Mouse (Mus musculus): ENCODE results near the gene Fam83e. TPM values are rescaled to one million over a fixed set of nuclear protein-coding genes. Genes with fewer than 3 reads are reported as not detected.

Fam83e gene
- 0.85 and 1.4 TPM in 2 replicates for polyA plus RNA-seq (2011; ENCODE audit: insufficient read depth, insufficient read length, low read depth, missing spikeins)

DNA sequence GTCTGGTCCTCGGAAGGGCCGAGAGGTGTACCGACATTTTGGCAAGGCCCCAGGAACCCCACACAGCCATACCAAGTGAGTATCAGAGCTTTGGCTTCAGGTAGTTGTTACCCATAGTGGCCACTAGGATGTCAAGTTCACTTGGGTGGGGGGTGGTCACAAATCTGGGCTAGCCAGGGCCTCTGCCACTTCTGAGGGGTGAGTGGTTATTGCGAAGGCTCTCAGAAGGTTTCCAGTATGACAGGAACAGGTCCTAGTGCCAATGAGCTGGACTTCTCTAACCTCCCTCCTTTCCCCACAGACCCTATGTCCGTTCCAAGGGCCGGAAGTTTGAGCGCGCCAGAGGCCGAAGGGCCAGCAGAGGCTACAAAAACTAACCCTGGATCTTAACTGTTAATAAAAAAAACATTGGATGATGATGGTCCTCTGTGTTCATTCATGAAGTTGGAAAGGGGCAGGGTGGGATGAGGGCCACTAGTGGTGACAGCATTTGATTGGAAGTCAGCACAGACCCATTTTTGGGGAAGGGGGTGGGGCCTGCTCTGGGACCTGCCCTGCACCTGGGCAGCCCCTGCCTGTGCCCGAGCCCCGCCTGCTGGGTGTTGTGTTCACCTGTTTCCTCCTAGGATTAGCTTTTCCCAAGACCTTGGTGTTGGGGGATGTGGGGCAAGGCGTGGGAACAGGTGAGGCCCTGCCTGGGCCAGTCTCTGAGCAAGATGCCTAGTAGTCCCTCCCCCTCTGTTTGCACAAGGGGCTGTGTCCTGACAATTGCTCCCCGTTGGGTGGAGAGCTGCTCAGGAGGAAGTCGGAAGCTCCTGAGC lies at the start of gene Fam83e:
TSS of gene Fam83e (plus strand) at position 800 of the 821 bp plus-strand sequence.
- Histone ChIP-seq H3K4me3 (ENCODE audit: low read depth, low read length) (peak within 1 kb of the TSS; percentile 93), H3K27me3 (ENCODE audit: control insufficient read depth, insufficient read depth, low read length, poor library complexity, severe bottlenecking) (no peaks in the 10 kb centered on the region), H3K9me3 (replicated peaks; ENCODE audit: control insufficient read depth, insufficient read depth, low read length, poor library complexity, severe bottlenecking) (no peaks in the 10 kb centered on the region), H3K4me1 (ENCODE audit: control insufficient read depth, insufficient read depth, low read length) (no peaks in the 10 kb centered on the region), H3K36me3 (ENCODE audit: control insufficient read depth, insufficient read depth, low read length, poor library complexity, severe bottlenecking) (peaks cover 32% of the 10 kb centered on the region), H3K9ac (ENCODE audit: low read depth, poor library complexity, severe bottlenecking) (peak within 1 kb of the TSS; percentile 90), H3K27ac (ENCODE audit: insufficient read depth, low read length) (peak within 1 kb of the TSS; percentile 29; the same call in 1 of the 2 replicates)
- TF ChIP-seq EP300 (IDR thresholded peaks at IDR 0.05; ENCODE audit: insufficient read depth, low read depth, low read length): 0 out of 2 replicates have a peak, but pooled peaks have one; percentile 38
- peak; percentile 6 for TF ChIP-seq CTCF (IDR thresholded peaks at IDR 0.05; ENCODE audit: low read depth, low read length)
- TF ChIP-seq POLR2A (IDR thresholded peaks at IDR 0.05; ENCODE audit: insufficient read depth, low read length): no peak

DNA sequence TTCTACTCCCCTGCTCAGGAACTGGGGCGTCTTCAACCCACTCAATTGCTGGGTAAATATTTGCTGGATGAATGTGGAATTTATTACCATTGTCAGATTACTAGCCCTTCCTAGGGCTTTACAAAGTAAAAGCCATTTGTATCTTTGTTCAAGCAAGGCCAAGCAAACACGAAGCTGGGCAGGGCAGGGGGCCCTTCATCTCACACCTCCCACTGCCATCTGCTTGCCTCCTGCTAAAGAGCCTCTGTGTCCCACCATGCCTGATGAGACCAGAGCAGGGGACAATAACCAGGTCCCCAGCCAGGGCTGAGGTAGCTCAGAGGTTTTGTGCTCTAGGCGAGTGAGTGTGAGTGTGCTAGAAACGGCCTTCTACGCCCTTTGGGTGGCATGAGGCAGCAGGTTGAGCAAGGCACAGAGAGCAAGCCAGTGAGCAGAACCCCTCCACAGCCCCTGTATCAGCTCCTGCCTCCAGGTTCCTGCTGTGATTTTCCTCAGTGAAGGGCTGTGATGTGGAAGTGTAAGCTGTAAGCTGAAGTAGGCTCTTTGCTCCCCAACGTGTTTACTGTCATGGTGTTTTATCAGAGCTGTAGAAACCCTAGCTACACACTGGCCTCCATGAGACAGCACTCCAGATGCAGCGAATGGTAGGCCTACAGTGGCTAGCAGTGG lies 43.3 kb upstream of the Fam83e start:
- H3K4me3 ChIP-seq (ENCODE audit: low read depth, low read length): no peak overlapping the region
- no peaks in the 10 kb centered on the region for H3K27me3 ChIP-seq (ENCODE audit: control insufficient read depth, insufficient read depth, low read length, poor library complexity, severe bottlenecking)
- no peak for TF ChIP-seq EP300 (IDR thresholded peaks at IDR 0.05; ENCODE audit: insufficient read depth, low read depth, low read length)
- TF ChIP-seq CTCF (IDR thresholded peaks at IDR 0.05; ENCODE audit: low read depth, low read length): no peak
- no peak for TF ChIP-seq POLR2A (IDR thresholded peaks at IDR 0.05; ENCODE audit: insufficient read depth, low read length)
- H3K4me1 ChIP-seq (ENCODE audit: control insufficient read depth, insufficient read depth, low read length): no peaks in the 10 kb centered on the region
- H3K36me3 ChIP-seq (ENCODE audit: control insufficient read depth, insufficient read depth, low read length, poor library complexity, severe bottlenecking): no peaks in the 10 kb centered on the region
- H3K27ac ChIP-seq (ENCODE audit: insufficient read depth, low read length): no peak overlapping the region
- H3K9me3 ChIP-seq (replicated peaks; ENCODE audit: control insufficient read depth, insufficient read depth, low read length, poor library complexity, severe bottlenecking): no peaks in the 10 kb centered on the region
- no peak overlapping the region for H3K9ac ChIP-seq (ENCODE audit: low read depth, poor library complexity, severe bottlenecking)

DNA sequence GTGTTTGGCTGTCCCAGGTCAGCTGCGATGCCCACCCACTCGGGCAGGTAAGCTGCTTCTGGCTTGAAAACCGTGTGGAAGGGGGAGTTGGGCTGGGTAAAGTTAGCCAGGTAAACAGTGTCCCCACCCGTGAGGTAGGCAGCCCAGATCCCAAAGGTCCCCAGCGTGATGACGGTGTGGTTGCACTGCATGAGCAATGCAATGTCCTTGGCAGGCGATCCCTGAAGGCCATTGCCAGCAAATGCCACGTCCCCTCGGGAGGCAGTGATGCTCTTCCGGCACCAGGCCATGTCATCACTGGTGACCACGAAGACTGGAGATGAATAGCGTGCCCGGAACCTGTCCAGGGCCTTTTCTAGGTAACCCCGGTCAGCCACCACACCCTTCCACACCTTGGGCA lies 42.5 kb upstream of the Fam83e start:
- H3K27ac ChIP-seq (ENCODE audit: insufficient read depth, low read length): no peak overlapping the region
- H3K27me3 ChIP-seq (ENCODE audit: control insufficient read depth, insufficient read depth, low read length, poor library complexity, severe bottlenecking): no peaks in the 10 kb centered on the region
- no peak overlapping the region for H3K4me3 ChIP-seq (ENCODE audit: low read depth, low read length)
- TF ChIP-seq CTCF (IDR thresholded peaks at IDR 0.05; ENCODE audit: low read depth, low read length) (no peak), POLR2A (IDR thresholded peaks at IDR 0.05; ENCODE audit: insufficient read depth, low read length) (no peak), EP300 (IDR thresholded peaks at IDR 0.05; ENCODE audit: insufficient read depth, low read depth, low read length) (no peak)
- no peak overlapping the region for H3K9ac ChIP-seq (ENCODE audit: low read depth, poor library complexity, severe bottlenecking)
- no peaks in the 10 kb centered on the region for H3K36me3 ChIP-seq (ENCODE audit: control insufficient read depth, insufficient read depth, low read length, poor library complexity, severe bottlenecking)
- H3K9me3 ChIP-seq (replicated peaks; ENCODE audit: control insufficient read depth, insufficient read depth, low read length, poor library complexity, severe bottlenecking): no peaks in the 10 kb centered on the region
- H3K4me1 ChIP-seq (ENCODE audit: control insufficient read depth, insufficient read depth, low read length): no peaks in the 10 kb centered on the region

DNA sequence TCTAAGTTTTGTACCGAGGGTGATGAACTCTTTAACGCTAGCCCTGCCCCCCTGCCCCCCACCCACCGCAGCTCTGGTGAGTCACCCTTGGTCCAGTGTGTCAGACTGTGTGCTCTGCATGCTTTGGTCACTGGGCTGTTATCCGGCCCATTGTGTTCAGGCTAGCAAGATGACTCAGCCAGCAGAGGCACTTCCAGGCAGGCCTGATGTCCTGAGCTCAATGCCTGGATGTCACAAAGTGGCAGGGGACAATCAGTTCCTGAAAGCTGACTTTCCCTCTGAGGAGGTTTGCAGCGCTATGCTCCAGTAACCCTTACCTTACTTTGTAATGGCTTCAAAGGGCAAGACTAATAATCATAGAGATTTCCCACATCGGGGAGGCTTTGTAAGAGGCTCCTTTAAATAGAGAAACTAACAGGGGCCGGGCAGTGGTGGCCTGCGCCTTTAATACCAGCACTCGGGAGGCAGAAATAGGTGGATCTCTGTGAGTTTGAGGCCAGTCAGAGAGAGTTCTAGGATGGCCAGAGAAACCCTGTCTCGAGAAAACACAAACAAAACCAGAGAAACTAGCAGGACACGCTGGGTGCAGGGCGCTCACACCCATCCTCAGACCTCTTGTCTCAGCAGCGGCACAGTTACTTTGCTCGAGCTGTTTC lies 40.9 kb upstream of the Fam83e start:
- no peak overlapping the region for H3K27ac ChIP-seq (ENCODE audit: insufficient read depth, low read length)
- no peak for TF ChIP-seq POLR2A (IDR thresholded peaks at IDR 0.05; ENCODE audit: insufficient read depth, low read length)
- TF ChIP-seq CTCF (IDR thresholded peaks at IDR 0.05; ENCODE audit: low read depth, low read length): no peak

DNA sequence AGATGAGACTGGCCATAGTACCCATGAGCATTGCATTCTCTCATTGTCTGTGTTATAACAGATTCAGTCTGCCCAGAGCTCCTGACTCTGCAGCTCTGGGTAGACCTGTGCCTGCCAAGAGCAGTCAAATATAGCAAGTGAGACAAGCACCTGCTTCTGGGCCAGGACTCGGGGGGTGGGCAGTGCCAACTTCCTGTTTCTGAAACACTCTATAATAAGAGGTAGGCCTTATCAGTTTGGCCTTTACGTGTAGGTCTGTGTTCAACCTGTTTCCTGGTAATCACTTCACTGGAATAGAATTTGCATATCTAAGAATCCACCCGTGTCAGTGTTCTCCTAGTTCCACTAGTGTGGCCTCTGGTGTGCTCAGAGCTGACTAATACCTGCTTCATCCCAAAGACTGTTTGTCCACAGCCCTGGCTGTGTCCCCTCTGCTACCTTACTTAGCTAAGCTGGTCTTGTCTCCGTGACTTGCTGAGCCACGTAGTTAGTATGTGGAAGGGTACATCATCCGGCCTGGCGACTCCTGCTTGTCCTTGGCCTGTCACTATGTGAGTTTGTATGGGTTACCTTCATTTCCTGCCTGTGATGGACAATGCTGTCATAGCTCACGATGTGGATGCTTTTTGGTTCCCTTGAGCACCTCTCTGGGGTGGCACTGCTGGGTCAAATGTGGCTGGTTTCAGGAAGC lies 39.8 kb upstream of the Fam83e start:
- Histone ChIP-seq H3K27me3 (ENCODE audit: control insufficient read depth, insufficient read depth, low read length, poor library complexity, severe bottlenecking) (no peaks in the 10 kb centered on the region), H3K4me1 (ENCODE audit: control insufficient read depth, insufficient read depth, low read length) (no peaks in the 10 kb centered on the region), H3K4me3 (ENCODE audit: low read depth, low read length) (no peak overlapping the region), H3K9me3 (replicated peaks; ENCODE audit: control insufficient read depth, insufficient read depth, low read length, poor library complexity, severe bottlenecking) (no peaks in the 10 kb centered on the region), H3K9ac (ENCODE audit: low read depth, poor library complexity, severe bottlenecking) (no peak overlapping the region), H3K36me3 (ENCODE audit: control insufficient read depth, insufficient read depth, low read length, poor library complexity, severe bottlenecking) (no peaks in the 10 kb centered on the region), H3K27ac (ENCODE audit: insufficient read depth, low read length) (no peak overlapping the region)
- no peak for TF ChIP-seq POLR2A (IDR thresholded peaks at IDR 0.05; ENCODE audit: insufficient read depth, low read length)
- TF ChIP-seq EP300 (IDR thresholded peaks at IDR 0.05; ENCODE audit: insufficient read depth, low read depth, low read length): no peak
- no peak for TF ChIP-seq CTCF (IDR thresholded peaks at IDR 0.05; ENCODE audit: low read depth, low read length)

More for the DNA sequence above, 40.9 kb upstream of the Fam83e start:
- no peaks in the 10 kb centered on the region for H3K27me3 ChIP-seq (ENCODE audit: control insufficient read depth, insufficient read depth, low read length, poor library complexity, severe bottlenecking)
- H3K4me3 ChIP-seq (ENCODE audit: low read depth, low read length): no peak overlapping the region
- no peaks in the 10 kb centered on the region for H3K36me3 ChIP-seq (ENCODE audit: control insufficient read depth, insufficient read depth, low read length, poor library complexity, severe bottlenecking)
- H3K9me3 ChIP-seq (replicated peaks; ENCODE audit: control insufficient read depth, insufficient read depth, low read length, poor library complexity, severe bottlenecking): no peaks in the 10 kb centered on the region
- H3K9ac ChIP-seq (ENCODE audit: low read depth, poor library complexity, severe bottlenecking): no peak overlapping the region
- no peaks in the 10 kb centered on the region for H3K4me1 ChIP-seq (ENCODE audit: control insufficient read depth, insufficient read depth, low read length)
